Mouse (Mus musculus) G1E (cell line): ENCODE measurements around the gene H2-Ab1. TPM values are rescaled to one million over a fixed set of nuclear protein-coding genes. Genes with fewer than 3 reads are reported as not detected.
A peak's percentile ranks its signal among the peaks of the same experiment; 100 is the strongest.

Experiments used
- ATAC-seq: 2 replicates; pipeline ENCODE4 v1.8.0; 2016; ENCODE audit warnings: mild to moderate bottlenecking; ENCODE audit not compliant: insufficient number of reproducible peaks, poor library complexity, low FRiP score, severe bottlenecking; ENCODE audit errors: extremely low read depth
- DNase-seq: peaks from one replicate; pipeline ENCODE4 v3.0.0; 2012; ENCODE audit warnings: low spot score
- H3K27me3 ChIP-seq: 2 replicates; pipeline ENCODE4 v1.6.1; 2012; ENCODE audit warnings: mild to moderate bottlenecking, low read length, inconsistent platforms; ENCODE audit not compliant: insufficient read depth
- H3K36me3 ChIP-seq: replicated peaks from 2 replicates; pipeline ENCODE3; 2012; ENCODE audit warnings: mild to moderate bottlenecking, inconsistent platforms
- H3K4me1 ChIP-seq: 2 replicates; pipeline ENCODE4 v1.6.1; 2012; ENCODE audit warnings: low read depth, low read length, inconsistent platforms, mixed read lengths; ENCODE audit not compliant: insufficient read depth
- H3K4me3 ChIP-seq: 2 replicates; pipeline ENCODE4 v1.5.1; 2012; ENCODE audit warnings: low read depth, mild to moderate bottlenecking, inconsistent platforms, low read length, moderate library complexity, mixed read lengths
- H3K9me3 ChIP-seq: replicated peaks from 2 replicates; pipeline ENCODE4 v1.6.1; 2012; ENCODE audit warnings: inconsistent platforms
- CTCF ChIP-seq: IDR thresholded peaks from 2 replicates; pipeline ENCODE4 v1.5.1; 2012; ENCODE audit warnings: low read depth, low read length, inconsistent platforms, mixed read lengths
- GATA1 ChIP-seq: IDR thresholded peaks from 2 replicates; pipeline ENCODE4 v1.6.1; 2012; ENCODE audit warnings: borderline replicate concordance, low read length, inconsistent platforms, mixed read lengths
- GATA2 ChIP-seq: IDR thresholded peaks from 2 replicates; pipeline ENCODE4 v1.6.1; 2012; ENCODE audit warnings: low read depth, low read length, inconsistent platforms, borderline replicate concordance
- POLR2AphosphoS5 ChIP-seq: IDR thresholded peaks from 2 replicates; pipeline ENCODE4 v1.6.1; 2012; ENCODE audit warnings: low read depth, low read length, inconsistent platforms; ENCODE audit not compliant: insufficient replicate concordance
- TAL1 ChIP-seq: conservative IDR thresholded peaks from 2 replicates; pipeline ENCODE4 v1.6.1; 2012; ENCODE audit warnings: low read depth, low read length, inconsistent platforms, mixed read lengths
- polyA plus RNA-seq: library from polyadenylated mRNA; stranded (reverse); fragments of >175 nt; gene quantifications from 2 replicates; pipeline ENCODE4 v1.2.3, GENCODE M21; 2012
- total RNA-seq, 2 experiments: library from RNA; stranded (forward) in 1 of 2; stranded (reverse) in 1 of 2; fragments of 200-1000 nt in 1 of 2; fragments of >200 nt in 1 of 2; fragmentation: Nextera tagmentation in 1 of 2; gene quantifications; 2 replicates each; pipeline ENCODE4 v1.2.3; 2014 to 2017

H2-Ab1 gene
- total and polyA plus RNA-seq, 3 experiments = 0.11 to 0.27 TPM; not detected in 1

DNA sequence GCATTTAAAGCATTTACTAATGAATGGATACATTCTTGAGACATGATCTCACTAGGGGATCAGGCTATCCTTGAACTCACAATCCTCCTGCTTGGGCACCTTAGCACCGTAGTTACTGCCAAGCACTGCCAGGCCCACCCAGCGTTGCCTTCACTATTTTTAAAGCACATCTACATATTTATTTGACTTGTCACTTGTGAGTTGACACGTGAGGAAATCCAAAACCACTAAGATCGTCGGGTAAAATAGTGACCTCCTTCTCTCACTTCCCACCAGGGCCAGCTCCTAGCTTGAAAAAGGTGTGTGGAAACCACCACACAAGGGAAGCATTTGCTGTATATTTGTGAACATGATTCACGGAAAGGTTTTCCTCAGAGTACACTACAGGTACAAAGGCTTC is 29.5 kb downstream of the H2-Ab1 start:
- no peaks in the 10 kb centered on the region for H3K36me3 ChIP-seq
- no peak for ATAC-seq
- DNase-seq = no peak
- peaks cover 14% of the 10 kb centered on the region for H3K27me3 ChIP-seq
- TF ChIP-seq TAL1 = no peak
- no peak for TF ChIP-seq POLR2AphosphoS5
- no peak for TF ChIP-seq CTCF
- no peak for TF ChIP-seq GATA2
- TF ChIP-seq GATA1 = no peak
- H3K4me3 ChIP-seq = no peak overlapping the region
- H3K9me3 ChIP-seq = no peaks in the 10 kb centered on the region
- H3K4me1 ChIP-seq = no peaks in the 10 kb centered on the region

GRCm38 (mm10) chr17:34287648-34288047 is 30.2 kb downstream of the H2-Ab1 start, which contains the start of gene H2-Aa:
TSS of gene H2-Aa (minus strand) at chr17:34287823.
- no peak for ATAC-seq
- TF ChIP-seq GATA2 (no peak), TAL1 (no peak), POLR2AphosphoS5 (no peak), GATA1 (no peak), CTCF (no peak)
- Histone ChIP-seq H3K27me3 (peaks cover 14% of the 10 kb centered on the region), H3K4me1 (no peaks in the 10 kb centered on the region), H3K9me3 (no peaks in the 10 kb centered on the region), H3K36me3 (no peaks in the 10 kb centered on the region), H3K4me3 (no peak within 1 kb of the TSS)
- peak; percentile 15 for DNase-seq

DNA sequence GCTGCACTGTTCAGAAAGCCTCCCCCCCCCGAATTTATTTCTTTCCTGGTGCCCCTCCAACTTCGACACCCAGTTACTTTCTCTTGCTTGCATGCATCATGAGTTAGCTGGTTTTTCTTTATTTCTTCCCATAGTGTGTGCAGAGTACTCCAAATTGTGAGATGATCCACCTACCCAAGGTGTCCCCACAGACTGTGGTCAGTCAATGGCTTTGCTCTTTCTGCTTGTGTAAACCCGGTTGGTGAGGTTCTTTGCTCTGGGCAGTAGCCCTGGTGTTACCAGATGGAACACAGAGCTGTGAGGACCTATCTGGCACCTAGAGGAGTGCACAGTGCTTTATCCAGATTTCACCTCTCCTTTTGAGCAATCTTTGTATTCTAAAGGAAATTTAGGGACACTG is 30.6 kb downstream of the H2-Ab1 start:
- Histone ChIP-seq H3K9me3 (no peaks in the 10 kb centered on the region), H3K4me3 (no peak overlapping the region), H3K36me3 (no peaks in the 10 kb centered on the region), H3K27me3 (peaks cover 14% of the 10 kb centered on the region), H3K4me1 (no peaks in the 10 kb centered on the region)
- DNase-seq = no peak
- TF ChIP-seq TAL1 (no peak), POLR2AphosphoS5 (no peak), CTCF (no peak), GATA2 (no peak), GATA1 (no peak)
- no peak for ATAC-seq

DNA sequence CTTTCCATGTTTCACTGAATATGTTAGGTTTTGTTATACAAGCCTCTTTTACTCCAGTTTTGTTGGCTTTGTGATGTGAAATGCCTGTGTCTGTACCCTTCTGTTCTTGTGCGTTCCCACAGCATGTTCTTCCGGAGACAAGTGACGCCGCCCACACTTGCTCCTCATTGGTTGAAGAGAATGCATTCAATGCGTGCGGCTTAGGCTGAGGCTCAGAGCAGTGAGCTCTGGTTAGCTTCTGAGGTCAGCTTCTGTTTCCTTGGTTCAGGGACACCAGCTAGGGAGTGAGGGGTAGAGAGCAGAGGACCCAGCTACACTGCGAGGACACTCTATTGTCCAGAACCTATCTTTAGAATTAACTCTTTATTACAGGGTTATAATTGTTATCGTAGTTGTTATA is 34.1 kb downstream of the H2-Ab1 start:
- DNase-seq = no peak
- Histone ChIP-seq H3K9me3 (no peaks in the 10 kb centered on the region), H3K27me3 (peaks cover 8% of the 10 kb centered on the region; the same call in 1 of the 2 replicates), H3K4me3 (no peak overlapping the region), H3K36me3 (no peaks in the 10 kb centered on the region), H3K4me1 (no peaks in the 10 kb centered on the region)
- TF ChIP-seq POLR2AphosphoS5 (no peak), GATA2 (no peak), CTCF (no peak), TAL1 (no peak), GATA1 (no peak)
- ATAC-seq = no peak

- H3K4me1 ChIP-seq = no peaks in the 10 kb centered on the region
- no peak for TF ChIP-seq GATA1
- TF ChIP-seq POLR2AphosphoS5 = no peak
- no peak for TF ChIP-seq TAL1
- no peak for TF ChIP-seq GATA2
- no peak for TF ChIP-seq CTCF
- H3K27me3 ChIP-seq = peaks cover 13% of the 10 kb centered on the region
- no peak for DNase-seq
- H3K4me3 ChIP-seq = no peak overlapping the region
- H3K9me3 ChIP-seq = no peaks in the 10 kb centered on the region
- no peaks in the 10 kb centered on the region for H3K36me3 ChIP-seq
- no peak for ATAC-seq
Observed at GRCm38 (mm10) chr17:34292570-34292969, 35.1 kb downstream of the H2-Ab1 start.

GRCm38 (mm10) chr17:34293533-34293932 is 36.0 kb downstream of the H2-Ab1 start:
- ATAC-seq (no peak), DNase-seq (no peak)
- Histone ChIP-seq H3K36me3 (no peaks in the 10 kb centered on the region), H3K4me1 (no peaks in the 10 kb centered on the region), H3K4me3 (no peak overlapping the region), H3K9me3 (no peaks in the 10 kb centered on the region), H3K27me3 (peaks cover 19% of the 10 kb centered on the region)
- TF ChIP-seq CTCF (no peak), TAL1 (no peak), POLR2AphosphoS5 (no peak), GATA2 (no peak), GATA1 (no peak)

- TF ChIP-seq TAL1 (no peak), GATA2 (no peak), GATA1 (no peak), CTCF (no peak), POLR2AphosphoS5 (no peak)
- no peaks in the 10 kb centered on the region for H3K4me1 ChIP-seq
- H3K4me3 ChIP-seq = no peak overlapping the region
- no peaks in the 10 kb centered on the region for H3K36me3 ChIP-seq
- H3K27me3 ChIP-seq = peaks cover 16% of the 10 kb centered on the region
- no peaks in the 10 kb centered on the region for H3K9me3 ChIP-seq
- ATAC-seq (no peak), DNase-seq (no peak)
Observed at GRCm38 (mm10) chr17:34294249-34294648, 36.8 kb downstream of the H2-Ab1 start.
